Comparison of ENCODE assay signal across 9 mouse cellular contexts in the genomic region with DNA sequence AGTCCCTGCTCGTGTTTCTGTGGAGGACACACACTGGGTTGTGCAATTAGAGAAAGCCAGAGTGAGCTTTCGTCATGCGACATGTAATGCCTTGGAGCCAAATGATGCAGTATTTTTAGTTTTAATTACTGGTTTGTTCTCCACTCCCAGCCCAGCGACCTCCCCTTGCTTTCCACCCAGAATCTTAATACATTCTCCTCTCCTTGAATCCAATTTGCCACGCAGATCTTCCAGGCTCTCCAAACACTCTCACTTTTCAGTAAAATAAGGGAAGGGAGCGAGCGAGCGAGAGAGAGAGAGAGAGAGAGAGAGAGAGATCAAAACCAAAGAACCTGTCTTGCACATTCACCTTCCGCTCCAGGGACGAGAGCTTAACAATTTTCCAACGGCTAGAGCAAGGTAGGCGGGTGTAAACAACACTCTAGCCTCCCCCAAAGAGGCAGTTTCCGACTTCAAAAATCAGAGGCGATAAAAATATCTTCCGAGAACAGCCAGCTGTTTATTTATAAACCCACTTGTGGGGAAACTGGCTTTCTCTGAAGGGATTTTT. TPM values are rescaled to one million over a fixed set of nuclear protein-coding genes. Genes with fewer than 3 reads are reported as not detected.
DNase-seq lines count a peak whose midpoint lies in the region; ATAC-seq lines count a peak whose summit lies in the region.
"Had no signal": no experiment of that assay in that cellular context is flagged by ENCODE, and none has a peak within 500 bp of the region (broad histone marks: within the 10 kb centered on the region; RNA-seq: fewer than 3 reads in every experiment).

No protein-coding gene starts in this region.

- H3K36me3 ChIP-seq in forebrain, embryonic 11.5 days (ENCODE audit: control insufficient read depth, insufficient read depth, low read length) = no peaks in the 10 kb centered on the region
- no peaks in the 10 kb centered on the region for H3K36me3 ChIP-seq in liver, embryonic 15.5 days (replicated peaks)
- peaks cover 9% of the 10 kb centered on the region; the same call in 1 of the 2 replicates for H3K36me3 ChIP-seq in neural tube, embryonic 13.5 days

- peak overlapping the region; percentile 41; the same call in 1 of the 2 replicates for H3K27ac ChIP-seq in forebrain, embryonic 11.5 days (ENCODE audit: low read depth, low read length)
- no peak overlapping the region for H3K27ac ChIP-seq in liver, embryonic 15.5 days (replicated peaks)
- peak overlapping the region; percentile 97 for H3K27ac ChIP-seq in neural tube, embryonic 13.5 days (replicated peaks)
- H3K27ac ChIP-seq: macrophage had no signal

- H3K4me1 ChIP-seq in forebrain, embryonic 11.5 days (replicated peaks; ENCODE audit: control insufficient read depth, insufficient read depth, low read length) = peaks cover 18% of the 10 kb centered on the region; the same call in 1 of the 2 replicates
- H3K4me1 ChIP-seq in liver, embryonic 15.5 days (replicated peaks) = peaks cover 17% of the 10 kb centered on the region
- peaks cover 43% of the 10 kb centered on the region for H3K4me1 ChIP-seq in neural tube, embryonic 13.5 days (replicated peaks)

- WGBS in forebrain, embryonic 11.5 days = 36% methylated on average over 15 of the region's 15 CpGs
- WGBS in liver, embryonic 15.5 days (ENCODE audit: insufficient replicate concordance) = 23% methylated on average over 15 of the region's 15 CpGs
- WGBS in neural tube, embryonic 13.5 days = 37% methylated on average over 15 of the region's 15 CpGs

- DNase-seq in ovary, postnatal 14 days (ENCODE audit: low spot score) = peak; percentile 8
- DNase-seq in ovary, postnatal 10 days (ENCODE audit: low spot score) = no peak
- no peak for DNase-seq in forebrain, embryonic 11.5 days (ENCODE audit: low spot score)
- no peak for DNase-seq in urinary bladder, adult 2 months (ENCODE audit: low spot score)
- DNase-seq in embryo, embryonic 10.5 days (ENCODE audit: low spot score) = no peak

- H3K9me3 ChIP-seq in forebrain, embryonic 11.5 days (ENCODE audit: control insufficient read depth, low read length) = no peaks in the 10 kb centered on the region; the same call in 1 of the 2 replicates
- H3K9me3 ChIP-seq in liver, embryonic 15.5 days (replicated peaks) = no peaks in the 10 kb centered on the region
- H3K9me3 ChIP-seq in neural tube, embryonic 13.5 days = no peaks in the 10 kb centered on the region

- peak overlapping the region; percentile 66 for H3K9ac ChIP-seq in forebrain, embryonic 11.5 days (ENCODE audit: low read length)
- H3K9ac ChIP-seq in liver, embryonic 15.5 days = no peak overlapping the region
- H3K9ac ChIP-seq in neural tube, embryonic 13.5 days = peak overlapping the region; percentile 69

- 0 out of 2 replicates have a peak overlapping the region, but pooled peaks have one; percentile 19 for H3K4me3 ChIP-seq in forebrain, embryonic 11.5 days (ENCODE audit: low read depth, low read length)
- peak overlapping the region; percentile 46; the same call in 1 of the 2 replicates for H3K4me3 ChIP-seq in liver, embryonic 15.5 days (replicated peaks)
- H3K4me3 ChIP-seq in neural tube, embryonic 13.5 days = peak overlapping the region; percentile 30

- no peaks in the 10 kb centered on the region for H3K27me3 ChIP-seq in forebrain, embryonic 11.5 days (ENCODE audit: control insufficient read depth, insufficient read depth, low read length)
- peaks cover 32% of the 10 kb centered on the region for H3K27me3 ChIP-seq in liver, embryonic 15.5 days
- H3K27me3 ChIP-seq in neural tube, embryonic 13.5 days = no peaks in the 10 kb centered on the region

- H3K4me2 ChIP-seq in forebrain, embryonic 11.5 days (ENCODE audit: low read depth, low read length, severe bottlenecking) = peak overlapping the region; percentile 53; the same call in 1 of the 2 replicates
- H3K4me2 ChIP-seq in liver, embryonic 15.5 days = peak overlapping the region; percentile 76
- peak overlapping the region; percentile 61 for H3K4me2 ChIP-seq in neural tube, embryonic 13.5 days

- ATAC-seq in forebrain, embryonic 11.5 days (replicated peaks; ENCODE audit: low FRiP score) = no peak
- peak; percentile 29 for ATAC-seq in inflammation-experienced regulatory T-cells, adult 6 months
- ATAC-seq in liver, embryonic 15.5 days (ENCODE audit: insufficient read depth) = no peak
- no peak for ATAC-seq in neural tube, embryonic 13.5 days (ENCODE audit: low read depth)

RNA-seq across cellular contexts. Expression of a gene that starts 40.6 kb away (rescaled TPM):
- 0.28 TPM in 1 of 2 replicates, not detected in the other for polyA plus RNA-seq in forebrain, embryonic 11.5 days (2014; fragmentation: Nextera tagmentation; extraction: Ambion mirVana)
- polyA plus RNA-seq in inflammation-experienced regulatory T-cells, adult 6 months (2017; shearing (Covaris generic)) = 100 to 1,000 TPM in 1 of 3 experiments, 10 to 100 TPM in 2; 13.4 to 184 (median 82.2) TPM
- 20.8 and 24.4 TPM in 2 replicates for polyA plus RNA-seq in liver, embryonic 15.5 days (2015; fragmentation: Nextera tagmentation; extraction: Ambion mirVana)
- 1.3 and 3.6 TPM in 2 replicates for polyA plus RNA-seq in neural tube, embryonic 13.5 days (2015; fragmentation: Nextera tagmentation; extraction: Ambion mirVana)
- 16.9 and 32.1 TPM in 2 replicates for polyA plus RNA-seq in urinary bladder, adult 2 months (2012; rRNA removed)
